Mouse (Mus musculus) liver, adult 2 months (tissue): ENCODE measurements around the gene Nfia. TPM values are rescaled to one million over a fixed set of nuclear protein-coding genes. Genes with fewer than 3 reads are reported as not detected.

Experiments used
- DNase-seq: peaks from one replicate; pipeline ENCODE4 v3.0.0-alpha.2; 2011; ENCODE audit warnings: low read depth, low spot score; ENCODE audit errors: extremely low read depth
- H3K27ac ChIP-seq: fragments of 200-500 bp; replicated peaks from 2 replicates; pipeline ENCODE4 v1.5.1; 2012; ENCODE audit warnings: low read depth, mild to moderate bottlenecking, control low read depth, inconsistent platforms, low read length; ENCODE audit not compliant: insufficient read depth
- H3K27me3 ChIP-seq: fragments of 200-500 bp; 2 replicates; pipeline ENCODE4 v1.6.1; 2012; ENCODE audit warnings: mild to moderate bottlenecking, moderate library complexity, low read length, inconsistent platforms; ENCODE audit not compliant: control insufficient read depth, insufficient read depth
- H3K36me3 ChIP-seq: fragments of 200-500 bp; 2 replicates; pipeline ENCODE4 v1.6.1; 2012; ENCODE audit warnings: low read length, inconsistent platforms; ENCODE audit not compliant: control insufficient read depth, insufficient read depth
- H3K4me1 ChIP-seq: fragments of 200-500 bp; 2 replicates; pipeline ENCODE4 v1.6.1; 2011; ENCODE audit warnings: low read length; ENCODE audit not compliant: control insufficient read depth, insufficient read depth
- H3K4me3 ChIP-seq: fragments of 200-500 bp; 2 replicates; pipeline ENCODE4 v1.5.1; 2011; ENCODE audit warnings: low read depth, mild to moderate bottlenecking, control low read depth, low read length, moderate library complexity; ENCODE audit not compliant: insufficient read depth
- H3K79me2 ChIP-seq: fragments of 200-500 bp; 2 replicates; pipeline ENCODE4 v1.6.1; 2012; ENCODE audit warnings: inconsistent platforms, mild to moderate bottlenecking, low read length, moderate library complexity; ENCODE audit not compliant: control insufficient read depth, insufficient read depth
- H3K9ac ChIP-seq: fragments of 200-500 bp; 2 replicates; pipeline ENCODE4 v1.6.1; 2012; ENCODE audit warnings: low read depth, mild to moderate bottlenecking, control low read depth, inconsistent platforms, low read length
- CTCF ChIP-seq: fragments of 200-500 bp; IDR thresholded peaks from 2 replicates; pipeline ENCODE4 v1.5.1; 2011; ENCODE audit warnings: low read depth, low read length, control low read depth
- POLR2A ChIP-seq: fragments of 200-500 bp; IDR thresholded peaks from 2 replicates; pipeline ENCODE4 v1.6.1; 2011; ENCODE audit warnings: low read length, control low read depth; ENCODE audit not compliant: insufficient read depth; ENCODE audit errors: extremely low read depth
- WGBS: fragments of 180-500 bp; shearing (Covaris S2); methylation state at CpG from one replicate; pipeline ENCODE4 v1.1.7; 2018; 5-methylcytosine and 5-hydroxymethylcytosine counted together
- polyA plus RNA-seq: library from polyadenylated mRNA; depleted of rRNA; stranded (reverse); fragments of >200 nt; gene quantifications from 2 replicates; pipeline ENCODE4 v1.2.3, GENCODE M21; 2012
- total RNA-seq: library from RNA; depleted of rRNA; stranded (reverse); fragments of >200 nt; gene quantifications from 2 replicates; pipeline ENCODE4 v1.2.3, GENCODE M21; 2014

Gene Nfia
- total and polyA plus RNA-seq, 2 experiments: 12.5 to 32.2 TPM

DNA sequence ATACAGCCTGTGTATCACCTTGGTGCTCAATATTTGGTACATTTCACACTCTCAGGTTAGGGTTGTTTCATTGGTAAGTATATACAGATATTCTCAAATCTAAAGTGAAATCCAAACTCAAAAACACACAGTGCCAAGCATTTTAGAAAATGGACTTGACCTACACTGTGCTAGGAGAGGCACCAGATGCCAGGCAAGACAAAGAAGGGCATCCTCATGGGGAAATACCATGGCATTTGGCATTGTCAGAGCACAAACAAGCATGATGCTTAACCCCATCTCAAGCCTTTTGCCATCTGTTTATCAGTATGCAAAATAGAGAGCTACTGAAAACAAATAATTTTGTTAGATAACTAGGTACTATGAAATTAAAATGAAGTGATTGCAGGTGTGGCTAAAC is 274.8 kb downstream of the Nfia start:
- TF ChIP-seq POLR2A: no peak
- no peak for TF ChIP-seq CTCF
- H3K79me2 ChIP-seq: no peaks in the 10 kb centered on the region; the same call in 1 of the 2 replicates
- DNase-seq: no peak
- H3K4me1 ChIP-seq: no peaks in the 10 kb centered on the region
- H3K9ac ChIP-seq: no peak overlapping the region
- H3K4me3 ChIP-seq: no peak overlapping the region
- H3K27me3 ChIP-seq: no peaks in the 10 kb centered on the region
- H3K36me3 ChIP-seq: peaks cover 19% of the 10 kb centered on the region
- H3K27ac ChIP-seq: no peak overlapping the region

DNA sequence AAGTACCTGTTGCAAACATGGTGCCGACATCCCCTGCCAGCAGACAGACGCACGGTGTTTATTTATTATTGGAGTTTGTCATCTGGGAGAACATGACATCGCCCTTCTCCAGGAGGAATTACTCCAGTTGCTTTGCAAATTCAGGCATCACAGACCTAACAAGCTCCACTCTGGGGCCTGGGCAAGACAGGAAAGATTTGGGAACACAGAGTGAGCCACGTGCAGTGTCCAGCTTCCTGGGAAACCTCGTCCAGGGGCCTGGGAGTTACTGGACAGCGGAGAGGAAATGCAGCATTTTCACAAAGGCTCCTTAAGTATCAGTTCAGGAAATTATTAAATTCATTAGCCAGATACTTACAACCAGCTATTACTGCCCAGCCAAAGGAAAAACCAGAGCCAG is 277.1 kb downstream of the Nfia start:
- WGBS: 78% methylated on average over 7 of the region's 7 CpGs
- H3K79me2 ChIP-seq: no peaks in the 10 kb centered on the region
- H3K9ac ChIP-seq: no peak overlapping the region
- H3K27ac ChIP-seq: no peak overlapping the region
- no peaks in the 10 kb centered on the region for H3K27me3 ChIP-seq
- no peak overlapping the region for H3K4me3 ChIP-seq
- H3K4me1 ChIP-seq: no peaks in the 10 kb centered on the region
- TF ChIP-seq CTCF (no peak), POLR2A (no peak)
- peaks cover 14% of the 10 kb centered on the region for H3K36me3 ChIP-seq
- DNase-seq: no peak

DNA sequence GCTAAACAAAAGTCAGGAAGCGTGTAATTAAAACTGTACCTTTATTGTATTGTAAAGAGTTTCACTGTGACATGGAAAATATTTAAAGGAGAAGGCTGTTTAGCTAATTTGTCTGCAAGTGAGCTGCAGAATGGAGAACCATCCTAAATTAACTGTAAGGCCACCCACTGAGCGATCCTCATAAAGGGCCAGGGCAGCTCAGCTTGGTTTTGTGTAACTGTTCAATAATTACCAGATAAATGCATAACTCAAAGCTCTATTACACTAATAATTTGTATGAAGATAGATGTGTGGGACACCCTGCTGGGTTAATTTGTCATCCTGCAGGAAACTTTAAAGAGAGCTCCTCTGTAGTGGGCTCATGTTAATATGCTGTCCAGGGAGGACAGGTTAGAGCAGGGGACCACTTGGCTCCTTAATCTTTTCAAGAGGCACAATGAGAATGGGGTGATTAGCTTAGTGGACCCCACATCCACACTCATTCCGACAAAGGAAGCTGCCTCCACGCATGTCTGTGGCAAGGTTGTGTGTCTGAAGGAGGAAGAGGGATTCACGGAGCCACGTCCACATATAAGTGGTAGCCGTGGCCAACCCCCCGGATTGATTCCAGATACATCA is 277.6 kb downstream of the Nfia start:
- Histone ChIP-seq H3K79me2 (no peaks in the 10 kb centered on the region), H3K36me3 (peaks cover 13% of the 10 kb centered on the region), H3K4me1 (no peaks in the 10 kb centered on the region), H3K9ac (no peak overlapping the region), H3K27ac (no peak overlapping the region), H3K27me3 (no peaks in the 10 kb centered on the region), H3K4me3 (no peak overlapping the region)
- TF ChIP-seq CTCF: no peak
- TF ChIP-seq POLR2A: no peak
- no peak for DNase-seq
- 94% methylated on average over 8 of the region's 8 CpGs for WGBS

DNA sequence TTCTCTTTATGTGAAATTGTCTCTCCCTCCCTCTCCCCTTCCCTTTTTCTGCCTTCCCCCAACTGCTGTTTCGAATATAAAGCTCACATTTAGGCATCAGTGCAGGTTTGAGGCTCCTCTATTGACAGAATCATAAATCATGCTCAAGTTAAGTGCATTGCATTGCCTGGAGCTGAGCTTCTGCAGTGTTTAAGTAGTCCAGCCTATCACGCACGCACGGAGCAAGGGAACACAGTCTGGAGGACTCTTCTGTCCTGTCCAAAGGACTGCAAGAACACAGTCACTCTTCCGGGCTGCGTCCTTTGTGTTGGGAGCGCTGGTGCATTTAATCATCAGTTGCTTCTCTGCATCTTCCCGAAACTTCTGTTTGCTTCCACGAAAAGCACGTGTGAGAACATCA is 278.2 kb downstream of the Nfia start:
- TF ChIP-seq CTCF: no peak
- TF ChIP-seq POLR2A: no peak
- peaks cover 13% of the 10 kb centered on the region for H3K36me3 ChIP-seq
- WGBS: 95% methylated on average over 10 of the region's 10 CpGs
- no peak overlapping the region for H3K27ac ChIP-seq
- DNase-seq: no peak
- H3K4me3 ChIP-seq: no peak overlapping the region
- no peaks in the 10 kb centered on the region for H3K79me2 ChIP-seq
- no peak overlapping the region for H3K9ac ChIP-seq
- H3K4me1 ChIP-seq: no peaks in the 10 kb centered on the region
- no peaks in the 10 kb centered on the region for H3K27me3 ChIP-seq

DNA sequence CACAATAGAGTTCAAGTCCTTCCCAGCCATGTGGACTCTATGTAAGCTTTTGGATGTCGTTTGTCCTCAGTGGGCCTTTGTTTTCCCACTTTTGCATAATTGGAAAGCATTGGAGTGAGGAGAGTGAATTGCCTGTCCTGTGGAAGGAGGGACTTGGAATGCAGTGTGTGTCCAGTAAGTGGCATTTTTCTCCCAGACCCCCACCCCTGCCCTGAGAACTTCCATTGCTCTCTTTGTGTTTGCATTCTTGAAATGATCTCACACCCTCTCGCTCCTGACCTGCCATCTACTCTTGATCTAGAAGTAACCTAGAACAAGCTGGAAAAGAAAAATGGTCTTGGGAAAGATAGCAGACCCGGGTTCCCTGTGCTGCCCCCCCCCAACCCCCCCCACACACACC is 278.8 kb downstream of the Nfia start:
- no peak overlapping the region for H3K27ac ChIP-seq
- no peak overlapping the region for H3K9ac ChIP-seq
- H3K4me3 ChIP-seq: no peak overlapping the region
- 69% methylated on average over 3 of the region's 3 CpGs for WGBS
- no peaks in the 10 kb centered on the region for H3K4me1 ChIP-seq
- H3K79me2 ChIP-seq: no peaks in the 10 kb centered on the region
- peaks cover 9% of the 10 kb centered on the region for H3K36me3 ChIP-seq
- no peak for DNase-seq
- TF ChIP-seq POLR2A (no peak), CTCF (no peak)
- no peaks in the 10 kb centered on the region for H3K27me3 ChIP-seq

DNA sequence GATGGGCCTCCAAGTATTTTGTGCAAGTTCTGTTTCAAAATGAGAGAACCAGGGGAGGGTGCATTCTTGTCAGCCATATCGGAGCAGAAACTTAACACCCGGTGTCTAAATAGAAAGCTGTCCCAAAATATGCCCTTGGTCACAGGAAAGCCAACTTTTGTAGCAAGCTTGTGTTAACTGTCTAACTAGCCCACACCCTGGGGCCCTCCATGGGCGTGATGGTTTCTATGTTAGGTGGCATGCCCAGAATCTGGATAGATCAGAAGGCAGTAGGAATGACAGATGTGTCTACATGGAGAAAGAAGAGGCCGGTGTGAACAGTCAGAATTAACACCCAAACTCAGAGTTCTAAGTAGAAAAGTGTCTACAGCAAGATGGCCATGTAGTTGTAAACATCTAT is 282.5 kb downstream of the Nfia start:
- no peak for DNase-seq

More for the DNA sequence above, 282.5 kb downstream of the Nfia start:
- Histone ChIP-seq H3K36me3 (peaks cover 4% of the 10 kb centered on the region; the same call in 1 of the 2 replicates), H3K4me1 (no peaks in the 10 kb centered on the region), H3K27me3 (no peaks in the 10 kb centered on the region), H3K9ac (no peak overlapping the region), H3K79me2 (no peaks in the 10 kb centered on the region), H3K27ac (no peak overlapping the region), H3K4me3 (no peak overlapping the region)
- TF ChIP-seq POLR2A (no peak), CTCF (no peak)
- 95% methylated on average over 4 of the region's 4 CpGs for WGBS
